Mouse (Mus musculus): ENCODE data around the gene Ntn3. TPM values are rescaled to one million over a fixed set of nuclear protein-coding genes. Genes with fewer than 3 reads are reported as not detected.

Ntn3 gene
- not detected for total RNA-seq (2023)

GRCm38 (mm10) chr17:24209043-24209915, at the start of gene Ntn3:
Ntn3 (minus strand) TSS chr17:24209531.

GRCm38 (mm10) chr17:24251320-24252069, 42.2 kb upstream of the Ntn3 start, which contains the start of gene Ccnf:
Ccnf (minus strand) TSS chr17:24251484.

GRCm38 (mm10) chr17:24220435-24221411, 11.4 kb upstream of the Ntn3 start, which contains the start of gene Tedc2:
Tedc2 (minus strand) TSS chr17:24220851.

GRCm38 (mm10) chr17:24205284-24205888, 3.9 kb downstream of the Ntn3 start, which contains the start of gene Tbc1d24:
Tbc1d24 (minus strand) TSS chr17:24205562.

GRCm38 (mm10) chr17:24169317-24170065, 39.8 kb downstream of the Ntn3 start, which contains the start of gene Atp6v0c:
Atp6v0c (minus strand) TSS chr17:24169702.

GRCm38 (mm10) chr17:24163176-24163962, 46.0 kb downstream of the Ntn3 start, which contains the start of gene Amdhd2:
Amdhd2 (minus strand) TSS chr17:24163766.

Other genes starting within 250 kb of the Ntn3 start
- gene Prss30, start 229.0 kb downstream of the Ntn3 start, total RNA-seq (2023), result 3.3 TPM
- gene Prss22, start 211.4 kb downstream of the Ntn3 start, total RNA-seq (2023), result not detected
- not detected for gene Prss27, start 171.4 kb downstream of the Ntn3 start, total RNA-seq (2023)
- gene Kctd5, start 136.0 kb downstream of the Ntn3 start, total RNA-seq (2023), result 29.3 TPM
- gene Pdpk1, start 58.6 kb downstream of the Ntn3 start, total RNA-seq (2023), result 80.3 TPM
- 27.2 TPM for gene Amdhd2, start 45.8 kb downstream of the Ntn3 start, total RNA-seq (2023)
- 183 TPM for gene Atp6v0c, start 39.8 kb downstream of the Ntn3 start, total RNA-seq (2023)
- gene Tbc1d24, start 4.0 kb downstream of the Ntn3 start, total RNA-seq (2023), result 0.46 TPM
- gene Tedc2, start 11.3 kb upstream of the Ntn3 start, total RNA-seq (2023), result 7.6 TPM
- gene Ccnf, start 42.0 kb upstream of the Ntn3 start, total RNA-seq (2023), result 5.2 TPM
- gene Abca17, start 141.5 kb upstream of the Ntn3 start, total RNA-seq (2023), result 0.12 TPM
- gene Abca3, start 142.4 kb upstream of the Ntn3 start, total RNA-seq (2023), result 49.1 TPM
- gene Rnps1, start 205.0 kb upstream of the Ntn3 start, total RNA-seq (2023), result 150 TPM
- 14.9 TPM for gene Eci1, start 217.1 kb upstream of the Ntn3 start, total RNA-seq (2023)
- gene Dnase1l2, start 233.6 kb upstream of the Ntn3 start, total RNA-seq (2023), result 4.8 TPM

Data from CD8-positive naive resting alpha-beta T cell, adult 57 days (primary cell).